Mouse (Mus musculus) forebrain, embryonic 10.5 days (tissue): ENCODE data around the gene Palm2. TPM values are rescaled to one million over a fixed set of nuclear protein-coding genes. Genes with fewer than 3 reads are reported as not detected.

Source experiments
- DNase-seq: peaks from one replicate; pipeline ENCODE4 v3.0.0-alpha.2; 2017; ENCODE audit warnings: low spot score; ENCODE audit errors: extremely low spot score
- H3K27ac ChIP-seq: fragments of 300-500 bp; sonication (generic); 2 replicates; pipeline ENCODE4 v1.5.1; 2016; ENCODE audit warnings: mild to moderate bottlenecking
- H3K27me3 ChIP-seq: fragments of 300-500 bp; sonication (generic); 2 replicates; pipeline ENCODE4 v1.6.1; 2016; ENCODE audit warnings: mild to moderate bottlenecking; ENCODE audit not compliant: poor library complexity, severe bottlenecking
- H3K36me3 ChIP-seq: fragments of 300-500 bp; sonication (generic); replicated peaks from 2 replicates; pipeline ENCODE4 v1.6.1; 2016; ENCODE audit warnings: mild to moderate bottlenecking, moderate library complexity
- H3K4me1 ChIP-seq: fragments of 300-500 bp; sonication (generic); 2 replicates; pipeline ENCODE4 v1.6.1; 2016
- H3K4me3 ChIP-seq: fragments of 300-500 bp; sonication (generic); 2 replicates; pipeline ENCODE4 v1.5.1; 2016; ENCODE audit warnings: mild to moderate bottlenecking, moderate library complexity
- H3K9me3 ChIP-seq: fragments of 300-500 bp; sonication (generic); 2 replicates; pipeline ENCODE4 v1.6.1; 2016; ENCODE audit warnings: mild to moderate bottlenecking, moderate library complexity
- WGBS: fragments of 180-500 bp; shearing (Covaris S2); methylation state at CpG from one replicate; pipeline ENCODE4 v1.1.7; 2016; 5-methylcytosine and 5-hydroxymethylcytosine counted together
- polyA plus RNA-seq: library from polyadenylated mRNA; unstranded; fragments of >200 nt; fragmentation: Nextera tagmentation; extraction: Ambion mirVana; gene quantifications from 2 replicates; pipeline ENCODE4 v1.2.1, GENCODE M21; 2016

Palm2 gene
- polyA plus RNA-seq, 1 experiment from 2014 or later: 2.9 TPM

DNA sequence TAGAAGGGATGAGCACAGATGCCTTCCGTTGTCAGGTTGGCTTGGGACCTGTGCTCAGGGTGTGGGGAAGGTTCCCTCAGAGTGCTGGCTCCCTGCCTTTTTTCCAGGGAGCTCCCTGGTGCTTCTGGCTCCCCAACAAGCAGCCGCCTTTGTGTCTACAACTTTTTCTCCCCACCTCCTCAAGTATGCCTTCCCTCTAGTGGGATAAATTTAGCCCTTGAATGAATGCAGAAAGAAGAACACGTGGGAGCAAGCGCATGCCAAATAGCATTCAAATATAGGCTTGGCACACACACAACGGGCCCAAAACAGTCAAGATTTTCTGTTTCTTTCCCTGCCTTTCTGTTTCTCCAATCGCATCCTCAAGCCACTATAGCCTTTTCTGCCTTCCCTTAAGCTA is 127.0 kb downstream of the Palm2 start:
- DNase-seq: no peak
- WGBS: 80% methylated on average over 6 of the region's 6 CpGs

GRCm38 (mm10) chr4:57565283-57565682 is 131.2 kb downstream of the Palm2 start:
- Histone ChIP-seq H3K36me3 (no peaks in the 10 kb centered on the region), H3K4me1 (peaks cover 27% of the 10 kb centered on the region), H3K27ac (no peak overlapping the region), H3K9me3 (no peaks in the 10 kb centered on the region), H3K4me3 (no peak overlapping the region), H3K27me3 (peaks cover 43% of the 10 kb centered on the region)
- 83% methylated on average over 1 of the region's 1 CpGs for WGBS
- no peak for DNase-seq

More for the DNA sequence above, 127.0 kb downstream of the Palm2 start:
- H3K4me1 ChIP-seq: peaks cover 9% of the 10 kb centered on the region
- no peaks in the 10 kb centered on the region for H3K36me3 ChIP-seq
- H3K27me3 ChIP-seq: peaks cover 3% of the 10 kb centered on the region
- peak overlapping the region; percentile 51; the same call in 1 of the 2 replicates for H3K27ac ChIP-seq
- no peak overlapping the region for H3K4me3 ChIP-seq
- H3K9me3 ChIP-seq: no peaks in the 10 kb centered on the region

GRCm38 (mm10) chr4:57565811-57566210 is 131.8 kb downstream of the Palm2 start:
- no peaks in the 10 kb centered on the region for H3K9me3 ChIP-seq
- DNase-seq: no peak
- 58% methylated on average over 2 of the region's 2 CpGs for WGBS
- H3K36me3 ChIP-seq: no peaks in the 10 kb centered on the region
- H3K4me1 ChIP-seq: peaks cover 27% of the 10 kb centered on the region
- peaks cover 43% of the 10 kb centered on the region for H3K27me3 ChIP-seq
- H3K4me3 ChIP-seq: no peak overlapping the region
- H3K27ac ChIP-seq: no peak overlapping the region

DNA sequence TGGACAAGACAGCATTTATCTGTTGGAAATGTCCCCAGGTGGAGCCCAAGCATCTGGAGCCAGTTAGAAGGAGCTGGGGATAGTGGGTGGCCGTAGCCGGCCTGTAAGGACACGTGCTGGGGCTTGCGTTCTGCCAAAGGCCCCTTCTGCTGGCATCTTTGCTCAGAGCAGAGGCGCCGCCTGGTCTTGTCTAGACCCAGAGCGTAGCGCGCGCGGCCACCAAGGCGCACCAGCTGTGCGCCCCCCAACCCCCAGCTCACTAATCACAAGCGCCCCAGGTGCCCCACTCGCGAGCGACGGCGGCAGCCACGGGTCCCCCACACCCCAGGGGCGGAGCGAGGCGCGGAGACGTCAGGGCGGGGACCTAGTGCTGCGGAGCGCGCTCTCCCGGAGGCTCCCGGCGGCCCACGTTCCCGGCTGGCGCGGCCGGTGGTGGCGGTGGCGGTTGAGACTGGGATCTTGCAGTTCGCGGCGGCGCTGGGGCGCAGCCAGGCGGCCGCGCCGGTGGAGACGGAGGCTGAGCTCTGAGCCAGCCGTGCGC is 133.7 kb downstream of the Palm2 start, which contains the start of gene Pakap:
Pakap (plus strand) TSS at position 514 of the 541 bp plus-strand sequence.
- Histone ChIP-seq H3K9me3 (no peaks in the 10 kb centered on the region), H3K4me1 (peaks cover 27% of the 10 kb centered on the region), H3K27ac (peak within 1 kb of the TSS; percentile 89), H3K27me3 (peaks cover 43% of the 10 kb centered on the region), H3K4me3 (peak within 1 kb of the TSS; percentile 68), H3K36me3 (no peaks in the 10 kb centered on the region)
- WGBS: under 1% methylated on average over 51 of the region's 51 CpGs
- peak; percentile 66 for DNase-seq

DNA sequence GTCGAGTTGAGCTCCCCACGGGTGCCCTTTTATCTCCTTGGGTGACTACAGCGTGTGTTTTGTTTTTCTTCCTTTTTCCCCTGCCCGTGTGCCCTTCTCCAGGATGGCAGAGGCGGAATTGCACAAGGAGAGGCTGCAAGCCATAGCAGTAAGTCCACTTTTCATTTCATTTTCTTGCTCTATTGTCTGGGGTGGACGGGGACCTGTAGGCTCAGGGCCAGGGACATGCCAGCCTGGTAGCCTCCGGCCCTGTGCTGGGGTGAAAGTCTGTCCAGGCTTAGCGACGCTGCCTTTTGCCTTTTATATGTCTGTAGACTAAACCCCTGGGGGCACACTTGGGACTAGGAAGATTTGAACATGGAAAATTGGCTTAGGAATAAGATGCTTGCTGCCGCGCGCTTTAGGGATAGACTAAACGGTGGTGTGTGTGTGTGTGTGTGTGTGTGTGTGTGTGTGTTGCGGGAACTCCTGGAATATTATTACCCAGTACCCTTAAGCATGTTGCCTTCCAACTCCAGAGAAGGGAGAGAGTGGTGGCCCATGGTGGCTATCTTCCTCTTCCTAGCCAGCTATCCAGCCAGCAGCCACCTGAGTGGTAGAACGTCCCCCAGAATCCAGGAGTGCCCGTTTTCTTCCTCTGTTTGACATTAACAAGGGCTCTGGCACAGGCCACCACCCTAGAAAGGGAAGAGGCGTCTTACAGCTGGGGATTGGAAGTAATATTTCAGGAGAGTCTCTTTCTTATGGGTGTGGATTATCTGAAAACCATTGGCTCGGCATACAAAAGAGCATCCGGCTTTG is 134.4 kb downstream of the Palm2 start:
- Histone ChIP-seq H3K4me1 (peaks cover 27% of the 10 kb centered on the region), H3K27me3 (peaks cover 43% of the 10 kb centered on the region), H3K36me3 (no peaks in the 10 kb centered on the region), H3K9me3 (no peaks in the 10 kb centered on the region), H3K27ac (peak overlapping the region; percentile 89), H3K4me3 (peak overlapping the region; percentile 68)
- DNase-seq: peak; percentile 34
- WGBS: 50% methylated on average over 19 of the region's 19 CpGs

- no peak for DNase-seq
- H3K4me3 ChIP-seq: peak overlapping the region; percentile 68
- H3K9me3 ChIP-seq: no peaks in the 10 kb centered on the region
- peaks cover 43% of the 10 kb centered on the region for H3K27me3 ChIP-seq
- WGBS: 93% methylated on average over 4 of the region's 4 CpGs
- peak overlapping the region; percentile 89 for H3K27ac ChIP-seq
- peaks cover 27% of the 10 kb centered on the region for H3K4me1 ChIP-seq
- H3K36me3 ChIP-seq: no peaks in the 10 kb centered on the region
Measured at GRCm38 (mm10) chr4:57569069-57569355, 135.0 kb downstream of the Palm2 start.

DNA sequence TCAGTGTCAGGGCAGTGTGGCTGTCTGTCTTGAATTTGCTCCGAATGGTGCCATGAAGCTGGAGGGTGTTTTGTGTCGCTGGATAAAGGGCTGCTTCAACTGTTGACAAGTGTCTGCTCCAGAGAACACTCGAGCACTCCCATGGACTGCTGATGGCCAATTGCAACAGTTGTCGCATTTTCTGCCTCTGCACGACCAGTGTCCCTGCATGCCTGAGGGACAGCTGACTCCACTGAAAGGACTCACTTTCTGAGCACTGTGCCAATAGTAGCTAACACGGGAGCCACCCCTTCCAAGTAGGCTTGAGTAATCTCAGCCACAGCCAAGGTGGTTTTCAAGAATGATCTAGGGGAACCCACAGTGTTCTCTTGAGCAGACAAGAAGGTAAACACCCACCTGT is 135.7 kb downstream of the Palm2 start:
- Histone ChIP-seq H3K36me3 (no peaks in the 10 kb centered on the region), H3K4me3 (peak overlapping the region; percentile 68; the same call in 1 of the 2 replicates), H3K27ac (peak overlapping the region; percentile 15; the same call in 1 of the 2 replicates), H3K9me3 (no peaks in the 10 kb centered on the region), H3K4me1 (peaks cover 27% of the 10 kb centered on the region), H3K27me3 (peaks cover 43% of the 10 kb centered on the region)
- 73% methylated on average over 6 of the region's 6 CpGs for WGBS
- DNase-seq: no peak

DNA sequence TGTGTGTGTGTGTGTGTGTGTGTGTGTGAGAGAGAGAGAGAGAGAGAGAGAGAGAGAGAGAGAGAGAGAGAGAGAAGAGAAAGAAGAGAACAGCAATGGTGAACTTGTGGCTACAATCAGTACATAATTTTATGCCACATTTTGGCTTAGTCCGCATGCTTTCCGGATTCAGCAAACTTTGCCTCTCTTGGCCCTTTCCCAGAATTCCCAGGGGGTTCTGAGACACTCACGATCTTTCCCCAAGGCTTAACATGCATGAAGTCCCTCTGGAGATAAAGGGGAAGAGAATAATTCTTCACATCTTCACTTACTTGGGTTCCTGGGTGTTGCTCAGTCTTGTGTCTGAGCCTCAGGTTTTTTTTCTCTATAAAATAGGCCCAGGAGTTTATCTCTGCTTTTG is 136.2 kb downstream of the Palm2 start:
- H3K4me1 ChIP-seq: peaks cover 27% of the 10 kb centered on the region
- peaks cover 43% of the 10 kb centered on the region for H3K27me3 ChIP-seq
- no peak overlapping the region for H3K4me3 ChIP-seq
- H3K36me3 ChIP-seq: no peaks in the 10 kb centered on the region
- H3K27ac ChIP-seq: no peak overlapping the region
- no peak for DNase-seq
- H3K9me3 ChIP-seq: no peaks in the 10 kb centered on the region
- WGBS: 79% methylated on average over 3 of the region's 3 CpGs

- DNase-seq: no peak
- Histone ChIP-seq H3K4me1 (peaks cover 6% of the 10 kb centered on the region; the same call in 1 of the 2 replicates), H3K9me3 (no peaks in the 10 kb centered on the region), H3K27ac (no peak overlapping the region), H3K27me3 (peaks cover 9% of the 10 kb centered on the region), H3K36me3 (no peaks in the 10 kb centered on the region), H3K4me3 (no peak overlapping the region)
- 90% methylated on average over 3 of the region's 3 CpGs for WGBS
Measured at GRCm38 (mm10) chr4:57574181-57574580, 140.1 kb downstream of the Palm2 start.

GRCm38 (mm10) chr4:57574646-57575045 is 140.6 kb downstream of the Palm2 start:
- DNase-seq: no peak
- 91% methylated on average over 6 of the region's 6 CpGs for WGBS
- peaks cover 4% of the 10 kb centered on the region; the same call in 1 of the 2 replicates for H3K27me3 ChIP-seq
- H3K4me3 ChIP-seq: no peak overlapping the region
- peaks cover 3% of the 10 kb centered on the region; the same call in 1 of the 2 replicates for H3K4me1 ChIP-seq
- H3K27ac ChIP-seq: no peak overlapping the region
- H3K9me3 ChIP-seq: no peaks in the 10 kb centered on the region
- no peaks in the 10 kb centered on the region for H3K36me3 ChIP-seq

DNA sequence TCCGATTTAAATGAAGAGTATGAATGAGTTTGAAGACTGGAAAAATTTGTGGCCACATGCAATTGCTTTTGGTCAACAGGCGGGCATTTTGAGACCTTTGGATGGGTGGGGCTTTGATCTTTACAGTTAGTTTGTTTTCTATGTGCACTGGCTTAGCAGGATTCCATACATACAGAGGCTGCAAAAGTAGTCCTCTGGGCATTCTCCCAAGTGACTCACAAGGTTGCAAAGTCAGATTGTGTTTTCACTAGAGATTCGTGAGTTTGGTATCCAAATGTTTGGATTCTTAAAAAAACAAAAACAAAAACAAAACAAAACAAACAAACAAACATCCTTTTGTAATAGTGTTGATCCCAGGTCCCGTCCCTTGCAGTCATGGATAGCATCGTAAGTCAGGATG is 141.6 kb downstream of the Palm2 start:
- Histone ChIP-seq H3K9me3 (no peaks in the 10 kb centered on the region), H3K27me3 (no peaks in the 10 kb centered on the region), H3K4me1 (no peaks in the 10 kb centered on the region), H3K36me3 (no peaks in the 10 kb centered on the region), H3K4me3 (no peak overlapping the region), H3K27ac (no peak overlapping the region)
- WGBS: 86% methylated on average over 5 of the region's 5 CpGs
- no peak for DNase-seq

DNA sequence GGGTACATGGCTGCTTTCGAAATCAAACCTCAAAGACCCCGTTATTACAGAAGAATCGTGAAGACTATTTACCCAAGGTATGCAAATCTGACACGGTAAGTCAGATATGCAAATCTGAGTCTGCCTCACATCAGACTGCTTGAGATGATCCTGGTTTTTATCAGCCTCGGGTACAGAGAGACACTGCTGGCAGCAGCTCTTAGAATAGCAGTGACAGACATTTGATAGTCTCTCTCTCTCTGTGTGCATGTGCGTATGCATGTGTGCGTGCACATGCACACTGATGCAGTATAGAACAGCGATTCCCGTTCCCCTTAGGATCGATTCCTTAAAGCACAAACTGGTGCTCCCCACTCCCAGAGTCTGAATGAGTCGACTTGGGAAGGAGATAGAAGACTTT is 142.0 kb downstream of the Palm2 start:
- no peak overlapping the region for H3K4me3 ChIP-seq
- no peaks in the 10 kb centered on the region for H3K27me3 ChIP-seq
- no peaks in the 10 kb centered on the region for H3K9me3 ChIP-seq
- WGBS: 93% methylated on average over 11 of the region's 11 CpGs
- no peak for DNase-seq
- no peaks in the 10 kb centered on the region for H3K36me3 ChIP-seq
- no peak overlapping the region for H3K27ac ChIP-seq
- H3K4me1 ChIP-seq: no peaks in the 10 kb centered on the region

GRCm38 (mm10) chr4:57579683-57580082 is 145.6 kb downstream of the Palm2 start:
- H3K36me3 ChIP-seq: no peaks in the 10 kb centered on the region
- DNase-seq: no peak

More at GRCm38 (mm10) chr4:57579683-57580082, 145.6 kb downstream of the Palm2 start:
- no peak overlapping the region for H3K27ac ChIP-seq
- H3K27me3 ChIP-seq: no peaks in the 10 kb centered on the region
- H3K9me3 ChIP-seq: no peaks in the 10 kb centered on the region
- no peak overlapping the region for H3K4me3 ChIP-seq
- 91% methylated on average over 10 of the region's 10 CpGs for WGBS
- no peaks in the 10 kb centered on the region for H3K4me1 ChIP-seq
